Mouse (Mus musculus) MEL (cell line): ENCODE results near the gene Toe1.

Experiments
- CTCF ChIP-seq, 3 experiments: IDR thresholded peaks in 2 of 3; conservative IDR thresholded peaks in 1 of 3; 2 replicates each; pipeline ENCODE4 v1.5.1; 2011 to 2012; ENCODE audit warnings: low read length in 3 of 3, low read depth in 2 of 3, mild to moderate bottlenecking in 2 of 3, improper control_type of control experiment in 1 of 3, inconsistent platforms in 1 of 3, mixed read lengths in 1 of 3, moderate library complexity in 1 of 3; ENCODE audit not compliant: control insufficient read depth in 1 of 3, insufficient read depth in 1 of 3, poor library complexity in 1 of 3, severe bottlenecking in 1 of 3
- EP300 ChIP-seq, 2 experiments: IDR thresholded peaks; 2 replicates each; pipeline ENCODE4 v1.6.1; 2011; ENCODE audit warnings: improper control_type of control experiment in 2 of 2, low read length in 2 of 2, low read depth in 1 of 2, mild to moderate bottlenecking in 1 of 2
- GABPA ChIP-seq: IDR thresholded peaks from 2 replicates; pipeline ENCODE4 v1.6.1; 2012; ENCODE audit warnings: low read depth, mild to moderate bottlenecking, inconsistent platforms, low read length, improper control_type of control experiment, moderate library complexity
- JUND ChIP-seq: IDR thresholded peaks from 2 replicates; pipeline ENCODE4 v1.6.1; 2011; ENCODE audit warnings: low read depth, mild to moderate bottlenecking, improper control_type of control experiment, low read length
- KAT2A ChIP-seq: conservative IDR thresholded peaks from 2 replicates; pipeline ENCODE4 v1.6.1; 2012; ENCODE audit warnings: low read depth, low read length, improper control_type of control experiment, inconsistent platforms
- POLR2A ChIP-seq, 2 experiments: IDR thresholded peaks; 2 replicates each; pipeline ENCODE4 v1.6.1; 2011 to 2012; ENCODE audit warnings: low read length in 2 of 2, mild to moderate bottlenecking in 2 of 2, control low read depth in 1 of 2, improper control_type of control experiment in 1 of 2, low read depth in 1 of 2, moderate library complexity in 1 of 2; ENCODE audit not compliant: control insufficient read depth in 1 of 2, insufficient read depth in 1 of 2, poor library complexity in 1 of 2
- POLR2AphosphoS5 ChIP-seq: IDR thresholded peaks from 2 replicates; pipeline ENCODE4 v1.6.1; 2012; ENCODE audit warnings: low read depth, borderline replicate concordance, mild to moderate bottlenecking, inconsistent platforms, low read length, moderate library complexity, mixed read lengths
- TAL1 ChIP-seq: IDR thresholded peaks from 2 replicates; pipeline ENCODE4 v1.6.1; 2012; ENCODE audit warnings: mild to moderate bottlenecking, inconsistent platforms, low read length, moderate library complexity, mixed read lengths
- ZC3H11A ChIP-seq: IDR thresholded peaks from 2 replicates; pipeline ENCODE4 v1.6.1; 2012; ENCODE audit warnings: low read depth, mild to moderate bottlenecking, inconsistent platforms, low read length, improper control_type of control experiment

GRCm38 (mm10) chr4:116817486-116817885 is 10.0 kb upstream of the Toe1 start:
- TF ChIP-seq TAL1 (no peak), CTCF (IDR thresholded peaks at IDR 0.05 in 2 of 3, conservative IDR thresholded peaks at IDR 0.05 in 1 of 3; ENCODE audit: control insufficient read depth in 1 of 3, insufficient read depth in 1 of 3, low read depth in 2 of 3, low read length in 3 of 3, poor library complexity in 1 of 3, severe bottlenecking in 1 of 3) (no peak), ZC3H11A (no peak), GABPA (no peak), POLR2A (IDR thresholded peaks at IDR 0.05; ENCODE audit: control insufficient read depth in 1 of 2, insufficient read depth in 1 of 2, low read depth in 1 of 2, low read length in 2 of 2, poor library complexity in 1 of 2) (no peak), EP300 (IDR thresholded peaks at IDR 0.05; ENCODE audit: low read depth in 1 of 2, low read length in 2 of 2) (no peak), KAT2A (no peak), POLR2AphosphoS5 (no peak), JUND (no peak)
